Mouse (Mus musculus): Measurements from ENCODE around the gene Prkra.
A peak's percentile ranks its signal among the peaks of the same experiment; 100 is the strongest.
"Not testable (repeated sequence)": the region's sequence is repeated elsewhere in the genome, so short reads cannot be mapped to it uniquely, and the experiment has no call there.

Gene Prkra

DNA sequence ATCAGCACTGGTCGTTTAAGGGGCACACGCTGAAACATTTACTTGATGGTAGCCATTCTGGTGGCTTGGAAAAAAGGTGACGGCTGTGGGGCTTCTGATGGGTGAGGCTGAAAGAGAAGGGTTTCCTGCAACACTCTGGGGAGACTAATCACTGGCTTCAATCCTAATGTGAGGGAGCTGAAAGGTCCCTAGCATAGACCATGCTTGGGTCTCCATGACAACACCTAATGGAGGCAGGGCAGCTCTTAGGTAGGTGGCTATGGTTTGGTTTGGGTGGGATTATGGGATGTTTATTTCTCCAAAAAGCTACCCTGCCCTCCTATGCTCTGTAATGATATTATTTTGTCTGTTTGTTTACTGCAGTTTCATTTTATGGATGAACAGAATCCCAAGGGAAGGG is 7.6 kb upstream of the Prkra start:
- DNase-seq, result no peak

DNA sequence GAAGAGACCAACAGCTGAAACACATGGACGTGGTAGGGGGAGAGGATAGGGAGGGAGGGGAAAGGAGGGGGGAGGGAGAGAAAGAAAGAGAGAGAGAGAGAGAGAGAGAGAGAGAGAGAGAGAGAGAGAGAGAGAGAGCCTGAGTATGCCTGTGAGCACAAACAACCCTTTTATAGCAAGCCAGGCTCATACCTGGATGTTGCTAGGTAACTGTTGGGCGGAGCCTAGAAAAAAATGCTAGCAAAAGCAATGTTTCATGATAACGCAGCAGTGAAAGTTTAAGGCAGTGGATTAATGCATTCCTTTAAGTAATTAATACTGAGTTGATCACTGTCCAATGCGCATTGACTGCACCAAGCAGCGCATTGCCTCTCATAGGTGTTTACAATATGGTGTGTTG is 6.8 kb upstream of the Prkra start:
- peak in 1 of 2 experiments; percentile 31 for DNase-seq

DNA sequence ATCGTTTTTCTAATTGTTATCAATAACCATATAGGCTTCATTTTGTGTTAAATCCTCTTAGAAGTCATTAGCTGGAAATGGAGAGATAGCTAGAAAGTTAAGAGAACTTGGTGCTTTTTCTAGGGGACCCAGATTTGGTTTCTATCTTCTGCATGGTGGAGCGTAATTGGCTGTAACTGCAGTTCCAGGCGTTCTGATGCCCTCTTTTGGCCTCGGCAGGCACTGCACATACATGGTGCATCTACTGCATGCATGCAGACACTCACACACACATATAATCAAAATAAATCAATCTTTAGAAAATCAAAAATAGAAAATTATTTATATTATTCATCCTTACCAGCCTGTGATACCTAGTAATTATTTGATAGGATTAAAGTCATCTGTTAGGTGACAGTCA is 5.3 kb upstream of the Prkra start:
- no peak for DNase-seq

DNA sequence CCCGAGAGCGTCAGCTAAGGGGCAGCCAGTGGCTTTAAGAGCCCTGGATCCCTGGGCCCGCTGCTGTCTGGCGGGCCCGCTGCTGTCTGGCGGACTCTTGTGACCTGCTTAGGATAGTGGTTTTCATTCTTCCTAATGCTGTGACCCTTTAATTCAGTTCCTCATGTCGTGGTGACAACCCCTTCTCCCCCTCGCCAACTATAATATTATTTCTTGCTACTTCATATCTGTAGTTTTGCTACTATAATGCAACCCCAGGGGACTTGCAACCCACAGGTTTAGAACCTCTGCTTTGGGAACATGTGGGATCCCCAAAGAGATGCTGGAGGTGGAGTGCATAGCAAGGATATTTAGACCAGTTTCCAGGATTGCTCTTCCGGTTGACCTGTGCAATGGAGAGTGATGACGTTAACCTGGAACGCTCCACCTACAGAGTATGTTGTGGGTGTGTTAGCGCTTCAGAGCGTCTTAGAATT is 889 bp upstream of the Prkra start:
- DNase-seq, result no peak

DNA sequence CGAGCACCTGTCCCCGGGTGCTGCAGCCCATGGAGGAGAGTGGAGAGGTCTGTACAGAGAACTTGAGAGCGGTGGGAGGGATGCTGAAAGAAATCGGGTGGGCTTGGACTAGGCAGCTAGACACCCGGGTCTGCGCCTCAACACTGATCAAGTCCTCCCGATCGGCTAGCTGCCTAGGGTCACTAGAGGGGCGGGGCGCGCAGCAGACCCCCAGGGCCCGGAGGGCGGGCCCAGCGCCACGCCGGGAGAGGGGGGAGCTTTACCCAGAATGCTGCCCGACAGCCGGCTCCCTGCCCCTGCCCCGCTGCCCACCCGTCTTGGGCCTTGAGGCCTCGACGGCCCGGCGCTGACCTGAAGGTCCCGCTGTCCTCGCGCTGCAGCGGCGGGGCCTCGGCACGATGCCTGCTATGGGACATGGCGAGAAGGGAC is 360 bp downstream of the Prkra start:
- DNase-seq, result no peak

DNA sequence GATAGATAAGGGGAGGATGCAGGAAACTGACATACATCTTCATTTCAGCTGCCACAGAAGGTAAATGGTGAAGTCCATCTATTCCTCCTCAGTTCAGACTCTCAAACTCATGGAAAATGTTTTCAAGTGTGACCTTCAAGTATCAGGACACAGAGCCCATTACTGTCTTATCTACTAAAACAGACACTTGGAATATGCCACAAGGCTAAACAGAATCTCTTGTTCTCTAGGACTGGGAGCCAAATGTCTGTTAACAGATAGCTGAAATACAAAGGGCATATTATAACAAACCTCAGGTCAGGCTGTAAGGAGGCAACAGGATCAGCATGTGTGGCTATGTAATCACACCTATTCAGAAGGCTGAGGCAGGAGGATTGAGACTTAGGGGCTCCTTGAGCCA is 4.0 kb downstream of the Prkra start:
- no peak for DNase-seq

DNA sequence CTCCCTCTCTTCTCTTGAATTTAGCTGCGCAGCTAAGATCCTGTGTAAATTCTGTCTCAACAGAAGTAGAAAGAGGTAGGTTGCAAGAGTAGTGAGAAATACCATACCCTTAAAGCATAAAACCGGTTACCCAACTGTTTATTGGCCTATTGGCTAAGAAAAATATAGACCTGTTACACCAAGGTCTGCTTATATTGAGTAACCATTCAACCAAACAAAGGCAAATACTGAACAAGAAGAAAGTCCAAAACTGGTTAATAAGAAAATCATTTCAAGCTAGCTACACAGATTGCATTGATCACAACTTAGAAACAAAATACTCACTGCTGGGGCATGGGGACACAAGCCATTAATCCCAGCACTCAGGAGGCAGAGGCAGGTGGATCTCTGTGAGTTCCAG is 8.2 kb downstream of the Prkra start:
- DNase-seq, result no peak

DNA sequence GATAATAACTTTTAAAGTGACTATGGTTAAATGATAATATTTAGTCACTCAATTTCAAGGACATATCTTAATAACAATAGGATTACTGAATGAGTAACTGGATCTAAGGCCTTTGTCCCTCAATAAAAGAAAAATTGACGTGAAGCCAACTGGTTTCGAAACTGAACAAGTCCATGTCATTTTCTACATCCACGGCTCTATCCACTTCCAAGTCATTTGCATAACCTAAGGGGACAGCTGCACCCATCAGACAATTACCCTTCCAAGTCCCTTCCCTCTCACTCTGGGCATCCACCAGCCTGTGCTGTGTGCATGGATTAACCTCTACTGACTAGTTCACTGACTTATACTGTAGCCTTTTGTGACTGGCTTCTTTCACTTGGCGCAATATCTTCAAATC is 16.2 kb downstream of the Prkra start:
- DNase-seq, result no peak

DNA sequence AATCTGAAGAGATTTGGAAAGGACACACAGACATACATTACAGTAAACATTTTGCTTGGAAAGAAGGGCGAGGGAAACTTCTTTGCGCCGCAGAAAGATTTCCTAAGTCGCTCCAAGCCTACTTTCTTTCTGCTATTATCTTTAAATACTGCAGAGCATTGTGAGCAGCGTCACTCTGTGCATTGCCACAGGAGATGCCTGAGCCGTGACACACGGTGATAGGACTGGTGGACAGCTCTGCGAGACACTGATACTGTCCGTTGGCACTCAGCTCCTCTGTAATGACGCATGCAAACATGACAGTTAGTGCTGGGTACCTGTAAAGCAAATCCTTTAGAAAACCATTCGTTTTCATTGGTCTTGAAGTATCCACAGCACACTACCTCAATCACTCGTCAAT is 17.5 kb downstream of the Prkra start:
- no peak for DNase-seq

DNA sequence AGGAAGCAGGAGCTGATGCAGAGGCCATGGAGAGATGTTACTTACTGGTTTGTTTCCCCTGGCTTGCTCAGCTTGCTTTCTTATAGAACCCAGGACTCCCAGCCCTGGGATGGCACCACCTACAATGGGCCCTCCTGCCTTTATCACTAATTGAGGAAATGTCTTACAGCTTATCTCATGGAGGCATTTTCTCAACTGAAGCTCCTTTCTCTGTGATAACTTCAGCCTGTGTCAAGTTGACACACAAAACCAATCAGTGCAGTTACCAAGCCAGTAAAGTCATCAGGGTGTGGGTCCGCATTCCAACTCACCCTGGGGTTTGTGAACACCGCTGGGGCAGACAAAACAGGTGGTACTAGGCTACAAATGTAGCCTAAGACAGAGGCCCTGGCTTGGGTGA is 25.5 kb downstream of the Prkra start:
- not testable (repeated sequence) for DNase-seq

DNA sequence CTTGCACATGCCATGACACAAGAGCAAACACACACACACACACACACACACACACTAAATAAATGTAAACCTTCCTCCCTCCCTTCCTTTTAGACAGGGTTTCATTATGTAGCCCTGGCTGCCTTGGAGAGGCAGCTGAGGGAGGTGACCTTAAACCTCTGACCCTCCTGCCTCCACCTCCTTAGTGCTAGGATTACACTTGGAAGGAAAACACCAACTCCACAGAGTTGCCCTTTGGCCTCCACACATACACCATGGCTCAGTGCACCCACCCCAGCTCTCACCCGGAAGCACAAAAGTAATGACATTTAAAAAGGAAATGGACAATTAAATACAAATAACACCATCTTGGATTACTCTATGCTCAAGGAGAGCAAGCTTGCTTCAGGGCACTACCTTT is 26.1 kb downstream of the Prkra start:
- no peak for DNase-seq

DNA sequence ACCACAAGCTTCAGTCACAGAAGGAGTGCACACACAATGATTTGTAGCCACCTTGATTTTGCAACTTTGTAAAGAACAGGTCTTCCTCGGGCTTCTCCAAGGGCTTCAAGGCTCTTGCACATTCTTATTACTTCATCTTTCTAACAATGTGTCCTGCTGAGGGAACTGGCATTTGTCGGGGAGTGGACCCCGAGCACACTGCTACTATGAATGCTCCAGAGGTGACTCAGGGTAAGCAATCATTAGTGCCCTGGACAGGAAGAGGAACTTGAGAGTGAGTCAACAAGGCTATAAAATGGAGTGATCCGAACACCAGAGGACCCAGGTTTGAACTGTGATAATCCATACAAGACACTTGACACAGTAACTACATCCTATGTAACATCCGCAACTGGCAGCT is 27.6 kb downstream of the Prkra start:
- DNase-seq, result no peak

DNA sequence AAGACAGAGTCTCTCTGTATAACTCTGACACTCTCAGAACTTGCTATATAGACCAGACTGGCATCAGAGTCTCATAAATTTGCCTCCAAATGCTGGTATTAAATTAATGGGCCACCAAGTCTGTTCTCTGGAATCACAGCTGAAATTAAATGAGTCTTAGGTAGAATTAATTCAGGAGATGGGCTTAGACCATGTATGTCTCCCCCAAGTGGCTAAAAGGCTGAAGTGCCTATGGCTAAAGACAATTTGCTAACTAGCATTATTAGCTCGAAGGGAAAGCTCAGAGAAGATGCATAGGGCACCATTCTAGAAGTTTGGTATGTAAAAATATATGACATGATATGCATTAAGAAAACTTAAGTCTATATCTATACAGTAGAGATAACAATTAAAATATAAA is 29.7 kb downstream of the Prkra start:
- peak in 1 of 2 experiments; percentile 65 for DNase-seq

DNA sequence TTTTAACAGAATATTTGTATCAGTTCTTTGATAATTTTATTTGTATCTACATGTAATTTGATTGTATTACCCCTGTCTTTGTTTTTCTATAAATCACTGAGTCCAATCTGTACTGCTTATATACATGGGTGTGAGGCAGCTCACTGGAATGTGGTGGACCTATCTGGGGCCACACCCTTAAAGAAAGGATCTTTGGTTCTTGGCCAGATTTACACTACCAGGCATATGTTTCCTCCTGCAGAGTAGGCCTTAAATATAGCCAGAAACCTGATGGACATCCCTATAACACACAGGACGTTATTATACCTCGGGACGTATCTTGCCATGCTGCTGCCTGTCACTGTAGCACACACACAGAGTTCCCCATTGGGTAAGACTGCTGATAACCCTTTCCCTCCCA is 35.8 kb downstream of the Prkra start:
- no peak for DNase-seq

DNA sequence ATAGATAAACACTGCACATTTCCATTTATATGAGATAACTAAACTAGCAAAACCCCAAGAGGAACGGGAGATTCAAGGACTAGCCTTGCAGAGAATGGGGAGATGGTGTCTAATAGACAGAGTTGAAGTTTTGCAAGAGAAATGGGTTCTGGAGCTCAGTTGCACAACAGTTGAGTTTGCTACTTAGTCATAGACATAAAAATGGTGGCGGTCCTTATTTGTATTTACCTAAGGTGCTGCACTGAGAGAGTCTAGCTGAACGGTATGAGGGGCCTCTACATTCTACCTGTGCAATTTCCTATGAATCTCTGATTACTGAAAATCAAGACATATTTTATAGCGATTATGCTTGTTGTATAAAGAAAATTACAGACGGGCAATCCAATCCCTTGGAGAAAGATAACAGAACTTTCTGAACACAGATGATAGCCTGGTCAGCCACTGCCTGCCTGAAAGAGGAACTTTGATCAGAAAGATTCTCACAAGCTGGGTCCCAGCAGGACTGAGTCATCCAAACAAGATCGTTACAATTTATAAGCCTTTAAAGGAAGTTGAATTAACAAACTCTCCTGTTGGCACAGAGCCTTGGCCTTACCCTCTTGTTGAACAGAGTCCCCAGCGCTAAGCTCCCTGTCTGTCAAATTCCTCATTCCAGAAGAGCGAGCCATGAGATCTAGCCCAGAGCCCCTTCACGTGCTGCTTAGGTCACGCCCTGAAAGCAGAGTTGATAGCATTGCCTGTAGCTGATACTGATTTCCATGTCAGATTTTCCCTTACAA is 37.3 kb downstream of the Prkra start:
- DNase-seq, result no peak

DNA sequence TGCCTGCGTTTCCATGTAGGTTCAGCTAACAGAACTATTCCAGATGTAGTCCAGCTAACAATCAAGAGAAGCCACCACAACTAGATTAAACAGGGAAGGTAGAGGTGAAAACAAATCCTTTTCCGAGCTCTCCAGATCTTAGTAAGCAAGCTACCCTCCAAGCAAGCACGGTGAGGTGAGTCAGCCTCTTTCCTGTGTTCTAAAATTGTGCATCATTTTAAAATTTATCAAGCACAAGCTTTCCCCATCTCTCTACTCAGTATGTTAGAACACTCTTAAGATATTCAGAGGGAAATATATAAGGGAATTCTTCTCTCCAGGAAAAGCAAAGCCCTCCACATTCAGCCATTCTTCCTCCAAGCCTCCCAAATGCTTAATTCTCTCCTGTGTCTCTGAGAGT is 41.1 kb downstream of the Prkra start:
- no peak for DNase-seq

DNA sequence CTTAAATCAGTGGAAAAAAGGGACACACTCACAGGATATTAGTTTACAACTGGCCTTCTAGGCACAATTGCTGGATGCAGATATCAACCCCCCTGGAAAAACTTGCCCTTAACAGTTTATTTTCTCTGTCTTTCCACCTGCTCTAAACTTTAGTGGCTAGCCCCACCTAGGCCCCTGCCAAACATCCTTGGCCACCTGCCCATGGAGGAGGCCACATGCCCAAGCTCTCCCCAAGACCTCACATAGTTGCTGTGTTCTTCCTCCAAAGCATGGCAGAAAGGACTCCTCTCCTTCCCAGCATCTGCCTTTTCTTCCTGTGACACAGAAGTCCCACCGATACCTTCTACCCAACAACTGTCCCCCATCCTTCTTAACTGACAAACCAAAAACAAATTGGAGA is 45.6 kb downstream of the Prkra start:
- DNase-seq, result no peak

DNA sequence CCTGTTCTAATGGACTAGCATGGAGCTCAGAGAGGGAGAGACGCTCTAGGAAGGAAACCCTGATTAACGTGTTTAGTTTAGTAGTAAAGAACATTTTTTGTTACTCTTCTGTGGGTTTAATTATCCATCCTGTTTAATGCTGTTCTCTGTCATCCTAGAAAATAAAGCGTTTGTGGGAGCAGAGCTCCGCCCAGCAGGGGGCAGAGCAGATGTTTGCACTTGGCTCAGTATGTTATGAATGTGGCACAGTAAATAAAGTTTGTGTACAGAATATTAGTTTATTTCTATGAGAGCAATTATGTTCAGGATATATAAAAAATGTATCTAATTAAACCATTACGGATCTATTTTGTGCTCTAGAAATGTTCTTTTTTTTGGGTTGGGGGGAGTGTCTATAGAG is 48.6 kb downstream of the Prkra start:
- peak in 1 of 2 experiments; percentile 22 for DNase-seq

DNA sequence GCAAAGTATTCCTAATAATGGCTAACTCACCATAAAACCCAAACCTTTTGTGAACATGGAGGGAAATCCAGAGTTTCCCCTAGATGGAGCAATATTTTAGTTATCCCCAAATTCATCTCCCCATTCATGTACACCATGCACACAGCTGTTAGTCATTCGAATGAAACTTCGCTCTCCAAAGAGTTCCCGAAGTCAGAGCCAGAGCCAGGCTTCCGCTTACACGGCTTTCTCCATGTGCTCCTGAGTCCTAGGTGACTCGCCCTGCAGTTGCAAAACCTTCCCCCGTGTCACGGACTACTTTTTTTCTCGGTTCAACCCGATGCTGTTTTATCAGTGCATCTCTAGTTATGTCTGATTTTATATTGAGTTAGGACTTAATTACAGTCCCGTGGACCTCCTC is 50.3 kb downstream of the Prkra start:
- DNase-seq, result no peak

DNA sequence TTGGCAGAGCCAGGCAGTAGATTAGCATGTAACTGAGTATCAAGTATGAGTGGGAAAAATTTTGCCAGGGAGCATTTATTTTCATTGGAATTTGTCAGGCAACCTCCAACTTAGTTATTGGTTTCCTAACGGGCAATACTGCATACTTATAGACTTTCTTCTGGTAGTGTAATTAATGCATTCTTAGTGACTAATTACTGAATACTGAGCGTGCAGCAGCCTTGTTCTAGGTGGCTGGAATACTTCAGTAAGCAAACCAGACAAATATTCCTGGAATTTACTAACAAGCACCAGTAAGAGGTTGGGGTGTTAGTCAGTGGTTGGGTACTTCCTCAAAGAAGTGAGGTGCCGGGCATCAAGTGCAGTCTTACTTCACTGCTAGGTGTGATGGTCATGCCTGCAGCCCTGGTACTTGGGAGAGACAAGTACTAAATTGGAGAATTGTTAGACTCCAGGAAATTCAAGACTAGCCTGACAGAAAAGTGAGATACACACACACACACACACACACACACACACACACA is 55.4 kb downstream of the Prkra start:
- no peak for DNase-seq

DNA sequence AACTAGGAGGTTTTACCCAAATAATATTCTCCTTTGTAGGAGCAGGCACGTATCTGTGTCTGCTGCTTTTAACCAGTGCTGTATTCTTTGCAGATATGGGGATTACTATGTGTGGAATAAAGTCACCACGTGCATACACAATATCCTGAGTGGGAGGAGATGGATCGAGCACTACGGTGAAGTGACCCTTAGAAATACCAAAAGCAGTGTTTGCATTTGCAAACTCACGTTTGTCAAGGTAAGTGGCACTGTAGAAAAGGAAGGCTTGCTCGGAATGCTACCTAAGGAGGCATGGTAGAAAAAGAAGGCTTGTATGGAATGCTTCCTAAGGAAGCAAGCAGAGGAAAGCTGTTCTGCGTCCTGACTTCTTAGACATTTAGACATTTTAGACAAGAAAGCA is 57.6 kb downstream of the Prkra start:
- no peak for DNase-seq

DNA sequence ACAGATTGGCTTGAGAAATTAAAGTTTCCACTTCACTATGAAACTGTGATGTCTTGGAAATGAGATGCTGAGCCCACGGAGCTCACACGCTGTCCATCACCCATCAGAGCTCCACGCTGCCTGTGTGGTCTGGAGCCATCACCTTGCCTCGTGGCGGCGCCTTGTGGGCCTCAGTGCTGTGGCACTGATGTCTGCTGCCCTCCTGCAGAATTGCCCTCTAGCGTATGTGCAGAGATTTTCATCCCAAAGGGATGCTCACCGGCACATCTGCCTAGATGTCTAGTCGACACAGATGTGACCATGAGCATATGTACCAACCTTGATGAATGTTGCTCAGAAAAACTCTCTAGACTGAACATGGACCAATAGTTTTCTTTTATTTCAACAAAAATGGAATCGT is 60.9 kb downstream of the Prkra start:
- no peak for DNase-seq

DNA sequence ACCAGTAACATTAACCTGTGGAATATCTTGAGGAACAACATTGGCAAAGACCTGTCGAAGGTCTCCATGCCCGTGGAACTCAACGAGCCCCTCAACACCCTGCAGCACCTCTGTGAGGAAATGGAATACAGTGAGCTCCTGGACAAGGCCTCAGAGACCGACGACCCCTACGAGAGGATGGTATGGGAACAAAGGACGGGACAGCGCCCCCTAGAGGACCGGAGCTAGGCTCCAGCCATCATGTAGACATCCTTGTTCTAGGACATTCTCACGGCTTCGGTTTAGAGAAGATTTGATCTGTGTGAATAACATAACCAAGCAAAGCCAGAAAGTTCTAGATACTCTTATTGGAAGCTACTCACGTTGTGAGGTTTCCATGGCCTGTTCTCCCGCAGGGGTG is 62.7 kb downstream of the Prkra start:
- DNase-seq, result peak; percentile 31 to 37

All from kidney, postnatal 25 days (tissue).